Mouse (Mus musculus) ES-E14 (cell line): ENCODE measurements around the gene Nlrc3. TPM values are rescaled to one million over a fixed set of nuclear protein-coding genes. Genes with fewer than 3 reads are reported as not detected.

ENCODE experiments used
- DNase-seq: peaks from one replicate; pipeline ENCODE4 v3.0.0-alpha.2; 2013; ENCODE audit warnings: low read depth, low spot score
- H3K27ac ChIP-seq: 2 replicates; pipeline ENCODE4 v1.5.1; 2012; ENCODE audit warnings: low read depth, mild to moderate bottlenecking, low read length, moderate library complexity, mixed read lengths; ENCODE audit not compliant: poor library complexity, insufficient read depth, severe bottlenecking
- H3K36me3 ChIP-seq: 2 replicates; pipeline ENCODE4 v1.6.1; 2012; ENCODE audit warnings: mild to moderate bottlenecking, low read length, moderate library complexity, mixed read lengths; ENCODE audit not compliant: control insufficient read depth, poor library complexity, insufficient read depth, severe bottlenecking
- H3K4me1 ChIP-seq, 2 experiments: fragments of 150-350 bp in 1 of 2; sonication (generic) in 1 of 2; 2 replicates each; pipeline ENCODE4 v1.6.1; 2012; ENCODE audit warnings: low read length in 2 of 2, mild to moderate bottlenecking in 1 of 2, mixed read lengths in 1 of 2; ENCODE audit not compliant: control insufficient read depth in 2 of 2, insufficient read depth in 2 of 2, poor library complexity in 1 of 2
- H3K4me3 ChIP-seq, 2 experiments: fragments of 150-350 bp in 1 of 2; sonication (generic) in 1 of 2; 2 replicates each; pipeline ENCODE4 v1.5.1; 2012; ENCODE audit warnings: low read length in 2 of 2, low read depth in 1 of 2, mild to moderate bottlenecking in 1 of 2, mixed read lengths in 1 of 2; ENCODE audit not compliant: insufficient read depth in 1 of 2, poor library complexity in 1 of 2, severe bottlenecking in 1 of 2
- H3K9ac ChIP-seq: 2 replicates; pipeline ENCODE4 v1.6.1; 2012; ENCODE audit warnings: low read depth, mild to moderate bottlenecking, low read length, mixed read lengths; ENCODE audit not compliant: poor library complexity, insufficient read depth, severe bottlenecking
- H3K9me3 ChIP-seq: fragments of 150-350 bp; sonication (generic); 2 replicates; pipeline ENCODE4 v1.6.1; 2012; ENCODE audit warnings: low read depth, mild to moderate bottlenecking, low read length; ENCODE audit not compliant: control insufficient read depth, insufficient read depth
- CHD2 ChIP-seq: IDR thresholded peaks from 2 replicates; pipeline ENCODE4 v1.6.1; 2014; ENCODE audit warnings: mild to moderate bottlenecking, low read depth, low read length, inconsistent platforms
- HCFC1 ChIP-seq: IDR thresholded peaks from 2 replicates; pipeline ENCODE4 v1.6.1; 2012; ENCODE audit warnings: low read length, inconsistent platforms, borderline replicate concordance; ENCODE audit not compliant: insufficient read depth
- MAFK ChIP-seq: IDR thresholded peaks from 2 replicates; pipeline ENCODE4 v1.6.1; 2014; ENCODE audit warnings: mild to moderate bottlenecking, low read depth, low read length, inconsistent platforms; ENCODE audit not compliant: insufficient read depth
- ZC3H11A ChIP-seq: IDR thresholded peaks from 2 replicates; pipeline ENCODE4 v1.6.1; 2012; ENCODE audit warnings: low read depth, mild to moderate bottlenecking, inconsistent platforms, low read length, borderline replicate concordance
- ZNF384 ChIP-seq: IDR thresholded peaks from 2 replicates; pipeline ENCODE4 v1.6.1; 2012; ENCODE audit warnings: low read depth, low read length, inconsistent platforms
- in situ Hi-C, 2 experiments: fragments of 600-800 bp; cut with MboI; formaldehyde crosslinking; loops; one replicate each; pipeline ENCODE4 v1.15.1; 2025; ENCODE audit warnings: low sequenced_read_pairs in 2 of 2, inconsistent platforms in 1 of 2; ENCODE audit not compliant: unreplicated experiment in 2 of 2
- total RNA-seq: library from RNA; depleted of rRNA; stranded (reverse); fragments of 300-350 nt; gene quantifications from 2 replicates; pipeline ENCODE4 v1.2.3, GENCODE M21; 2012

Nlrc3 gene
- total RNA-seq, 1 experiment, result 2.1 TPM

- Histone ChIP-seq H3K9me3 (no peaks in the 10 kb centered on the region), H3K36me3 (no peaks in the 10 kb centered on the region), H3K9ac (no peak overlapping the region), H3K4me3 (no peak overlapping the region), H3K4me1 (no peaks in the 10 kb centered on the region; a peak in 1 of 4 replicates), H3K27ac (no peak overlapping the region)
- TF ChIP-seq HCFC1 (no peak), ZNF384 (no peak), ZC3H11A (no peak), MAFK (0 out of 2 replicates have a peak, but pooled peaks have one; percentile 3)
- DNase-seq, result peak; percentile 52
- in situ Hi-C loops, result no loop called here
Observed at GRCm38 (mm10) chr16:4014040-4014668, 37.7 kb upstream of the Nlrc3 start.

- TF ChIP-seq ZC3H11A (no peak), HCFC1 (no peak), ZNF384 (no peak), CHD2 (no peak), MAFK (no peak)
- in situ Hi-C loops, result no loop called here
- no peak for DNase-seq
- no peak overlapping the region for H3K4me3 ChIP-seq
- H3K9ac ChIP-seq, result no peak overlapping the region
- no peaks in the 10 kb centered on the region for H3K36me3 ChIP-seq
- no peaks in the 10 kb centered on the region; a peak in 1 of 4 replicates for H3K4me1 ChIP-seq
- no peak overlapping the region for H3K27ac ChIP-seq
- H3K9me3 ChIP-seq, result no peaks in the 10 kb centered on the region
Observed at GRCm38 (mm10) chr16:4012882-4013570, 36.6 kb upstream of the Nlrc3 start.

- TF ChIP-seq HCFC1, result peak; percentile 78
- TF ChIP-seq ZNF384, result no peak
- TF ChIP-seq CHD2, result no peak
- in situ Hi-C loops, result no loop called here
- H3K9me3 ChIP-seq, result no peaks in the 10 kb centered on the region
- peaks cover 12% of the 10 kb centered on the region for H3K36me3 ChIP-seq
- H3K27ac ChIP-seq, result peak within 1 kb of the TSS; percentile 50
- peak within 1 kb of the TSS; percentile 88 for H3K9ac ChIP-seq
- H3K4me1 ChIP-seq, result peaks cover 3 to 5% of the 10 kb centered on the region in 2 experiments; a peak in 3 of 4 replicates
- H3K4me3 ChIP-seq, result peak within 1 kb of the TSS; percentile 78 to 84
- DNase-seq, result peak; percentile 95
Observed at GRCm38 (mm10) chr16:4003489-4004398, 27.3 kb upstream of the Nlrc3 start, which contains the start of gene Slx4. Slx4 (minus strand) TSS chr16:4003770.

- no peaks in the 10 kb centered on the region for H3K9me3 ChIP-seq
- TF ChIP-seq HCFC1, result no peak
- in situ Hi-C loops, result no loop called here
- H3K9ac ChIP-seq, result no peak overlapping the region
- no peak overlapping the region for H3K4me3 ChIP-seq
- H3K36me3 ChIP-seq, result peaks cover 63% of the 10 kb centered on the region
- H3K27ac ChIP-seq, result no peak overlapping the region
- H3K4me1 ChIP-seq, result no peaks in the 10 kb centered on the region
- DNase-seq, result no peak
Observed at GRCm38 (mm10) chr16:3988410-3988809, 12.0 kb upstream of the Nlrc3 start.
